Mouse (Mus musculus): ENCODE data around the gene Slc25a22.

The Slc25a22 gene

DNA sequence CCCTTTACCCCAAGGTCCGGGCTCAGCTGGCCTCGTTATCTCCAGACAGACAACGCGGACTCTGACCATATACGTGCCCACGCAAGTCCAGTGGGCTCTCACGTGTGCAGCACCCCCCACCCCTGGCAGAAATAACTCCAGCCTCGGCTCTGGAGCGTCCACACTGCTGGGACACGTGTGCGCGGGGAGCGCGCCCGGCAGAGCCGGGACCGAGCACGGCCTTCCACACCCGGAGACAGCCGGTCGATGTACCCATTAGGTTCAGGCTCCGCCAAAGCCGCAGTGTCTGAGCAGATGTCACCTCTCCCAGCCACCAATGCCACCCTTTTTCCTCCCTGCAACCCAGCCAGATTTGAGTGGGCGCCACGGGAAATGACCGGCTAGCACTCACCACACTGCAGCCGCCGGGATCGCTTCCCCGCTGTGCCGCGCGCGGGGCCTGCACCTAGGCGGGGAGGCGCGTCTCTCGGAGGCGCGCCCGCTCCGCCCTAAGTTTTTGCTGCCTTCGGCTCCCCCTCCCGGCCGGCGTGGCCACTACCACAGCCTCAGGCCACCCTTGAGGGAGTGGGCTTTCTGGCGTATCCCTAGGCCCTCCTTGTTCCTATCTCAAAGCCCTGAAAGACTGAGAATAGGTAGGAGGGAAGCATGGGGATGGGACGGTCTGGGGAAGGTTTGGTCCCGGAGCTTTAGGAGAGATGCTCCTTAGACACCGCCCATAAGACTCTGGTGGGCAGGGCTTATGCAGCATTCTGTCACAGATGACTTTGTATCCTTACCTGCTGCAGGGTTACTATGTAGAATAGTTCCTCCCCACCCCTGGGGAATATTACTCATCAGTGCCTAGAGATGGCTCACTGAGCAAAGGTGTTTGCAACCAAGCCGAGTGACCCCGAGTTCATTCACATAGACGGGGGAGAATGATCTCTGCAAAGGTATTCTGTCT is at the start of gene Slc25a22:
Gene Slc25a22 (minus strand): TSS at position 715 of the 943 bp plus-strand sequence.
- DNase-seq (ENCODE audit: low spot score), result no peak

GRCm38 (mm10) chr7:141487141-141487540 is 49.4 kb upstream of the Slc25a22 start:
- DNase-seq (ENCODE audit: low spot score), result no peak

DNA sequence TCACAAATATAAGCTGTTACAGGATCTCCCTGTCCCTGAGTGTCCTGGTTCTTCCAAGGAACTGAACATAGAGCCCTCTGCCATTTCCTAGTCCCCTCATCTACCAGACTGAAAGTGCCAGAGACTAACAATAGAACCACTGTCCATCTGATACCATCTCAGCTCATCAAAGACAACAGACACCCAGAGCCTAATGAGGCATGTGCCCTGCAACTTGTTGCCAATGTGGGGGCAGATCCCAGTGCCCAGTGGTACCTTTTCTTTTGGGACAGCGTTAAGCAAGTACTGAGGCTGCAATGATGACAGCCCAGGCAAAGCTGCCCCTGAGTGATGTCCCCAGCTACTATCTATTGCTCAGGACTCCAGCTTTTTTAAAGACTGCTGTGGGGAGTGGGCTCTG is 48.5 kb upstream of the Slc25a22 start:
- no peak for DNase-seq (ENCODE audit: low spot score)

- DNase-seq (ENCODE audit: low spot score), result no peak
Observed at GRCm38 (mm10) chr7:141485606-141486005, 47.9 kb upstream of the Slc25a22 start.

DNA sequence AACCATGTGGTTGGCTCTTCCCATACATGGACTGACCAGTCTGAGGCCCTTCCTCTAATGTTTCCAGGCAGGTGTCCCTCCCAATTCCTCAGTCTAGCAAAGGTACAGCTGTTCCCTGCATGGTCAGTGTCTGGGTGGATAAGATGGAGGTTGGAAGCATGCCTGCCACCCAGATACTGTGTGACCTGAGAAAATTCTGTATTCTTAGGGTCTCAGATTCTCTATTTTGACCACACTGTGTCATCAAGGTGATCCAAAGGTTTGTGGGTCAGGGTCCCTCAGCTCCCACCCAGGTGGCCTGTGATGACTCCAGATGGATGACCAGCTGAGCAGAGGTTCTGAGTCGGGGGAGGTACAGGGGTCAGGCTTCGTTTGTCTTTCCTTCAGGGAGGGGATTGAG is 47.5 kb upstream of the Slc25a22 start:
- no peak for DNase-seq (ENCODE audit: low spot score)

- no peak for DNase-seq (ENCODE audit: low spot score)
Observed at GRCm38 (mm10) chr7:141484186-141485120, 46.8 kb upstream of the Slc25a22 start.

DNA sequence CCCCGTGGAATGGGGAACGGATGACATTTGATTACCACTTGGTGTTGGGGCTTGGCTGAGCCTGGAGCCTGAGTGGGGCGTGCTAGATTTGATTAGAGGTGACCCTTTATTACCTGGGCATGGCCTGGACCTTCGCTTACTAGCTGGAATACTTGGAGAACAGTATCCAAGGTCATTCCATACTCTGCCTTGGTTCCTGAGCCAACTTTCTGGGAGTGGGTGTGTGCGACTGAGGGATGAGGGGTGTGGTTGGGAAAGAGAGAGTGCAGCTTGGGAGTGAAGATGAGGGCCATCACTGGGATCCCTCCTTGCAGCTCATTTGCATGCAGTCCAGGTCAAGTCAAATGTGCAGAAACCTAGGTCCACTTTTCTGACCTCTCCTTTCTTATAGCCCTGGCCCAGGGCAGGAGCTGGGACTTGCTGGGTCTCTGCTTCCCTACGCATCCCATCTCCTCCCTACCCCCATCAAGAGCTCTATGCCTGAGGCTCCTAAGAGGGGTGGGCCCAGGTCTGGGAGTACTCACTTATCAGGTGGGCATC is 45.5 kb upstream of the Slc25a22 start:
- DNase-seq (ENCODE audit: low spot score), result no peak

DNA sequence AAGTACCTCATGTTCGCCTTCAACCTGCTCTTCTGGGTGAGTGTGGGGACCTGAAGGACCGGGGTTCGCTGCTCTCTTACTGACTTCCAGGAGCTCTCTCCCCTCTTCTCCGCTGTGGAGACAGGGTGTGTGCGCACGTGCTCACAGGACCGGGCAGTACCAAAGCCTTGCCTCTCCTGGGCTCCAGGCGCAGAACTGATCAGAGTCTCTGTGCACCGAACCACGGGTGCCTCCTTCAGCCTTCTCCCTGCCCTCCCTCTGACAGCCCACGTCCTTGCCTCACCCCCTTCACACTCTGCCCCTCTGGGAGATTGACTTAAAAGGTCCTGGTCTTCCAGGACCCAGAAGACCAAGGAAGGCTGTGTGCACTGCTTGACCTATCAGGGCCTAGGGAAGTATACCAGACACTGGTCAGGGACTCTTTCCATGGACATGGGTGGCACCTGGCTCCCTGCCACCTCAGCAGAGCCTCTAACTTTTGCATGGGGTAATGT is 44.9 kb upstream of the Slc25a22 start:
- no peak for DNase-seq (ENCODE audit: low spot score)

DNA sequence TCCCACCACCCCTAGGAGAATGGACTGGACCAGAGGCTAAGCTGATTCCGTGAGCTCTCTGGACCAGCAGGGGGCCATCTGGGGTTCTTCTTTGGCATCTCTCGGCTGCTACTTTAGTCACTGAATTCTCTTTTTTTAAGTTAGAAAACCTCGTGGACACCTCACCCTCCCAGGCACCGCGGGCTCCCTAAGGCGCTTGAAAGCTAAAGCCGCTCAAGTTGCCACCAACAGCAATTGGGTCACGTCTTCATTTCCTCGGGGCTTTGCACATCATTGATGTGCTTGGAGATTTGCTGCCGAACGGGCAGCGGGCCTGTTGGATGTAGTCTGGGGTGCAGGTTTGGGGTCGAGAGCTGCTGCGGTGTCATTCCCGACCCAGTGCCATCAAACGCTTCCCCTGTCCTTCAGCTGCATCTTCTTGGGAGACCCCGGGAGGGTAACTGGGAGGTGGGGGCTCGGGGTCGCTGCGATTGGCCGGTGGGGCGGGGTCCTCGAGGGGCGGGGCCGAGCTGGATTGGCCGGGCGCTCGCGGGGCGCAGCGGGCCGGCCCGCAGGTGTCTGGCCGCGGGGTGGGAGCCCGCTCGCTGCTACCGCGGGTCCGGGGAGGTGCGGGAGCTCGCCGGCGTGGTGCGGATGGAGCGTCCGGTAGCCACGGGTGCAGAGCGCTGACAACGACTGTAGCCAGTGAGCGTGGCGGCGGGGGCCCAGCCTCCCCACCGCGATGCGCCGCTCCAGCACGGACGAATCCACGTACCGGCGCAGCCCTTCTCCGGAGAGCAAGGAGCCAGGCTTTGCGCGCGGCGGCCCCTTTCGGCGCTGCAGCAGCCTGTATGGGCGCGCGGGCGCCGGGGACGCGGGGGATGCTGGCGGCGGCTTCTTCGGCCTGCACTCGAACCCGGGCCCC is 44.1 kb upstream of the Slc25a22 start:
- DNase-seq (ENCODE audit: low spot score), result no peak

DNA sequence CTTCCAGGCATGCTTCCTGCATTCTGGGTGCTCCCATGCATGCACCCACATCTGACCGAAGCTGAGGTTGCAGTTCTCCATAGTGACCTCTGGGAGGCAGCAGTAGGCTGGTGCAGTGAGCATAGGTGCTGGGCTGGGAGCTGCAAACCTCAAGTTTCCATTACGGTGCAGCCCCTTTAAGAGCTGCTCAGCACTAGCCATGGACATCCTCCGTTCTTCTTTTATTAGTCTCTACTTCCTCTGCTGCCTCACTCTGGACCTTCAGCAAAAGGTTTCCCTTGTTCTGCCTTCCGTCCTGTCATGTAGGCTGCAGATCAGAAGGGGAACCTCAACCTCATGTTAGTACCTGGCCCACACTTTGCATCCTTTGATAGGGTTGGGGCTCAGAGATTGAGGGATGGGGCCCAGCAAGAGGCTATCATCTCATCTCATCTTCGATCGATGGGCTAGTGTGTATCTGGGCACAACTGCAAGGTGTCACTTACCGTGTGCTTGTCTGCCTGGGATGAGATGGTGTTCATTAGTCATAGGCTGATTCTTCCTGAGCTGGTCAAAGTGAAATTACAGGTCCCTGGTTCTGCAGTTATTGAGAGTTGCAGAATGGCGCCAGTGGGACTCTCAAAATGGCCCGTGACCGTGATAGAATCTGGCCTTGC is 43.3 kb upstream of the Slc25a22 start:
- no peak for DNase-seq (ENCODE audit: low spot score)

GRCm38 (mm10) chr7:141478270-141478748 is 40.6 kb upstream of the Slc25a22 start:
- DNase-seq (ENCODE audit: low spot score), result no peak

DNA sequence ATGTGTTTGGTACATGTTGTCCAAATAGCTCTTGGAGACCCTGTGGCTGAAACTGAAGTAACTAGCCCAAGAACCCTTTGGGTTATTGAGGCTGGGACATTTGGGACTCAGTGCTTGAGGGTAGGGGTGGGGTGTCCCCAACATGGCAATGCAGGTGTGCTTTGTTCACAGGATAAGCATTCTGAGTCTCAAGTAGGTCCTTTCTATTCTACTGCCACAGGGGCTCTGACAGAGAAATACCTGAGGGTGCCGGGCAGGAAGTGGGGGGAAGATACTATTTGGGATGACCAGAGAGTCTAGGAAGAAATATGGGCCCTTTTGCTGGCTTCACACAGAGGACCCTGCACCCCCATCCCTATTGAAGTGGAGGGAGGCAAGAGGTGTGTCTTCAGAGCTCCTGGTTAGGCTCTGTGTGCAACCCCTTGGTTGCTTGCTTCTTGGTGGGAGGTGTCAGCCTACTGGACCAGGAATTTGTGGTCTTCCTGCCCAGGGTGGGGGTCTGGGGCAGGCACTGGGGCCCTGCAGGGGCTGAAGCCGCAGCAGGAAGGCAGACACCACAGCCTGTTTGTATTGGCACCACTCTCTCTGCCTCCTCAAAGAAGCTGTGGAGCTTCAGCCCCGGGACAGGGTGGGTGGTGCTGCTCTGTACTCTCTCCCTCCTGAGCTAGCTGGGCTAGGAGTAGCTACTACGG is 40.0 kb upstream of the Slc25a22 start:
- no peak for DNase-seq (ENCODE audit: low spot score)

- DNase-seq (ENCODE audit: low spot score), result no peak
Observed at GRCm38 (mm10) chr7:141476981-141477370, 39.3 kb upstream of the Slc25a22 start.

DNA sequence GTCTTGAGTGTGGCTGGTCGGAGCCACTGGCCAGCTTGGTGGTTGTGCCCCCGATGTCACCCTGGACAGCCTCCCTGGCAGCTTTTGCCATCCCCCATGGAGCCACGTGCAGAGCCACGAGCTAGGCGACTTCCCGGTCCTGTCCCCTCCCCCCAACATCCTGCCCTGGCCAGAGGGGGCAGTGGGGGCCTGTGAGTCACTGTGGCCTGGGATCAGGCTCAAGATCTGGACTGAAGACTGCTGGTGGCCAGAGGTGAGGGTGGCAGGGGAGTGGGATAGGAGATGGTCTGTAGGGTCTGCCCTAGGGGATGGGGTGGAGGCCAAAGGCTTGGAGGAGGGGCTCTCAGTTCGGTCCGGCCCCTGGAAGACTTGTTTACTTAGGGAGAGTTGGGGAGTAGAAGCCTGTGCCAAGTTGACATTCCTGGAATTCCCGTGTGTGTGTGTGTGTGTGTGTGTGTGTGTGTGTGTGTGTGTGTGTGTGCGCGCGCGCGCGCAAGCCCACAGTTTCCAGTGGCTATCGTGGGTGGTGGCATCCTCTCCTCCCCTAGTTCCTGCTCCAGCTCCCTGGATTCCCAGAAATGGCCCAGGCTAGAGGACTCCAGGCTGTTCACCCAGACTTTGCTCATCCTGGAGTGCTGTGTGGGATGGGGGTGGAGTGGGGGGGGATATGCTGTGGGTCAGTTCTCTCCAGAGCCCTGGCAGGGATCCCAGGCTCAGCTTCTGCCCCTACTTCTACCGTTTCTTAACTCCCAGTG is 38.7 kb upstream of the Slc25a22 start:
- no peak for DNase-seq (ENCODE audit: low spot score)

DNA sequence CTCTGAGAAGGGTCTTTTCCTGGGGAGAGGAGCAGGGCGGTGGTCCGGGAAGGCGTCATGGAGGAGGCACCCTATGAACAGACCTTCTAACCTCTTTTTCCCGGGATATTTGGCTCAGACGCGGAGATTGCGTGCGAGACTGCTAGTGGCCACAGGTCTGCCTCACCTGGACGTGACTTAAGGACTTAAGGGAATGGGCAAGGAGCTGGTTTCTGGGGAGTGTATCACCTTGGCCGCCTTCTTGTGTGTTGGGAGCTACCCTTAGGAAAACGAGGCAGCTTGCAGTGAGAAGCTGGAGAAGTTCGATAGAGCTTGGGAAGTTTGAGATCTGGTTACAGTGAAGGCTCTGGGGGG is 38.1 kb upstream of the Slc25a22 start:
- no peak for DNase-seq (ENCODE audit: low spot score)

- no peak for DNase-seq (ENCODE audit: low spot score)
Observed at GRCm38 (mm10) chr7:141475011-141475804, 37.5 kb upstream of the Slc25a22 start, which contains the start of the genes Polr2l and Tspan4. Gene Polr2l, minus strand, starts transcription at chr7:141475132. Gene Tspan4, plus strand, starts transcription at chr7:141475240.

- no peak for DNase-seq (ENCODE audit: low spot score)
Observed at GRCm38 (mm10) chr7:141474160-141474559, 36.5 kb upstream of the Slc25a22 start.

DNA sequence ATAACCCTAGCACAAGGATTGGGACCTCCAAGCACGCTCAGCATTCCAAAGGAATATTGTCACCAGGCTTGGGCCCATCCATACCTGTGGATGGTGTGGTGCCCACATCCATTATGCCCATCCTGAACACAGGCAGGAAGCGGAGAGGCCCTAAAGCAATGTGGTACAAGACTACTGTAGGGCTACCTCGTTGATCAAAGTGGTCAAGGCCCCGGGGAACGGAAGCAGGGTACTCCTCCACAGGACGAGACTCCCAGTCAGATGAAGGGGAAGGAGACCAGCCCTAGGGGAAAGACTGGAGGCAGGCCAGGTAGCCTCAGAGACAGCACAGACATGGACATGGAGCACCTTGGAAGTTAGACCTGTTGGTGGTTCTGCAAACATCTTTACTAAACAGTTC is 35.1 kb upstream of the Slc25a22 start:
- DNase-seq (ENCODE audit: low spot score), result no peak
